Mouse (Mus musculus): Measurements from ENCODE around the gene Fcrla. TPM values are rescaled to one million over a fixed set of nuclear protein-coding genes. Genes with fewer than 3 reads are reported as not detected.
"Not testable (repeated sequence)": the region's sequence is repeated elsewhere in the genome, so short reads cannot be mapped to it uniquely, and the experiment has no call there.

The Fcrla gene
- polyA plus RNA-seq (2012; rRNA removed), result 0.53 and 0.91 TPM in 2 replicates

GRCm38 (mm10) chr1:170927378-170927777 lies at the start of gene Fcrla:
Gene Fcrla (minus strand): TSS chr1:170927583.
- DNase-seq (ENCODE audit: low read depth), result no peak

- no peak for DNase-seq (ENCODE audit: low read depth)
These were observed 49.1 kb upstream of the Fcrla start, which contains the start of gene Fcgr2b for GRCm38 (mm10) chr1:170976447-170976846. Gene Fcgr2b (minus strand): TSS chr1:170976547.

- DNase-seq (ENCODE audit: low read depth), result no peak
These were observed 48.4 kb upstream of the Fcrla start for GRCm38 (mm10) chr1:170975751-170976161.

- DNase-seq (ENCODE audit: low read depth), result not testable (repeated sequence)
These were observed 48.0 kb upstream of the Fcrla start for GRCm38 (mm10) chr1:170975350-170975749.

GRCm38 (mm10) chr1:170974736-170975135 lies 47.4 kb upstream of the Fcrla start:
- DNase-seq (ENCODE audit: low read depth), result no peak

- DNase-seq (ENCODE audit: low read depth), result no peak
These were observed 46.8 kb upstream of the Fcrla start for GRCm38 (mm10) chr1:170974171-170974570.

- no peak for DNase-seq (ENCODE audit: low read depth)
These were observed 45.6 kb upstream of the Fcrla start for GRCm38 (mm10) chr1:170972936-170973335.

- DNase-seq (ENCODE audit: low read depth), result no peak
These were observed 45.1 kb upstream of the Fcrla start for GRCm38 (mm10) chr1:170972494-170972893.

- DNase-seq (ENCODE audit: low read depth), result no peak
These were observed 41.2 kb upstream of the Fcrla start for GRCm38 (mm10) chr1:170968576-170968975.

GRCm38 (mm10) chr1:170967581-170967980 lies 40.2 kb upstream of the Fcrla start:
- no peak for DNase-seq (ENCODE audit: low read depth)

GRCm38 (mm10) chr1:170963087-170963486 lies 35.7 kb upstream of the Fcrla start:
- DNase-seq (ENCODE audit: low read depth), result no peak

- DNase-seq (ENCODE audit: low read depth), result no peak
These were observed 34.9 kb upstream of the Fcrla start for GRCm38 (mm10) chr1:170962301-170962700.

GRCm38 (mm10) chr1:170961101-170961500 lies 33.7 kb upstream of the Fcrla start:
- no peak for DNase-seq (ENCODE audit: low read depth)

- no peak for DNase-seq (ENCODE audit: low read depth)
These were observed 32.4 kb upstream of the Fcrla start for GRCm38 (mm10) chr1:170959791-170960190.

GRCm38 (mm10) chr1:170958225-170958624 lies 30.8 kb upstream of the Fcrla start:
- no peak for DNase-seq (ENCODE audit: low read depth)

GRCm38 (mm10) chr1:170953192-170953591 lies 25.8 kb upstream of the Fcrla start:
- no peak for DNase-seq (ENCODE audit: low read depth)

GRCm38 (mm10) chr1:170950772-170951171 lies 23.4 kb upstream of the Fcrla start:
- no peak for DNase-seq (ENCODE audit: low read depth)

GRCm38 (mm10) chr1:170944908-170945307 lies 17.5 kb upstream of the Fcrla start:
- DNase-seq (ENCODE audit: low read depth), result not testable (repeated sequence)

GRCm38 (mm10) chr1:170944151-170944550 lies 16.8 kb upstream of the Fcrla start:
- not testable (repeated sequence) for DNase-seq (ENCODE audit: low read depth)

GRCm38 (mm10) chr1:170939255-170939654 lies 11.9 kb upstream of the Fcrla start:
- no peak for DNase-seq (ENCODE audit: low read depth)

- DNase-seq (ENCODE audit: low read depth), result no peak
These were observed 7.0 kb upstream of the Fcrla start for GRCm38 (mm10) chr1:170934383-170934782.

- no peak for DNase-seq (ENCODE audit: low read depth)
These were observed 6.6 kb upstream of the Fcrla start for GRCm38 (mm10) chr1:170933940-170934339.

- no peak for DNase-seq (ENCODE audit: low read depth)
These were observed 6.1 kb upstream of the Fcrla start for GRCm38 (mm10) chr1:170933386-170933920.

GRCm38 (mm10) chr1:170932043-170932442 lies 4.7 kb upstream of the Fcrla start:
- no peak for DNase-seq (ENCODE audit: low read depth)
